Mouse (Mus musculus) brain, embryonic 14.5 days (tissue): ENCODE results near the gene Wnk2.

Source experiments
- CTCF ChIP-seq: fragments of 200-500 bp; IDR thresholded peaks from 2 replicates; pipeline ENCODE4 v1.5.1; 2012; ENCODE audit warnings: inconsistent platforms, mild to moderate bottlenecking, moderate library complexity, borderline replicate concordance; ENCODE audit not compliant: insufficient read depth, insufficient read length; ENCODE audit errors: extremely low read depth
- POLR2A ChIP-seq: fragments of 200-500 bp; IDR thresholded peaks from 2 replicates; pipeline ENCODE4 v1.6.1; 2012; ENCODE audit warnings: mild to moderate bottlenecking, inconsistent platforms, borderline replicate concordance; ENCODE audit not compliant: poor library complexity, insufficient read depth, insufficient read length, severe bottlenecking; ENCODE audit errors: extremely low read depth

- TF ChIP-seq CTCF (no peak), POLR2A (no peak)
Measured at GRCm38 (mm10) chr13:49180274-49180673, 32.5 kb upstream of the Wnk2 start.
